Mouse (Mus musculus) MEL (cell line): Measurements from ENCODE around the gene Gm11084. TPM values are rescaled to one million over a fixed set of nuclear protein-coding genes. Genes with fewer than 3 reads are reported as not detected.

Experiments used
- DNase-seq: peaks from one replicate; pipeline ENCODE4 v3.0.0; 2011; ENCODE audit warnings: low read depth, low spot score
- H3K27ac ChIP-seq: 2 replicates; pipeline ENCODE4 v1.5.1; 2012; ENCODE audit warnings: low read depth, mild to moderate bottlenecking, control low read depth, low read length, moderate library complexity; ENCODE audit not compliant: control insufficient read depth
- H3K27me3 ChIP-seq, 2 experiments: fragments of 150-350 bp in 1 of 2; sonication (generic) in 1 of 2; 2 replicates each; pipeline ENCODE4 v1.6.1; 2012; ENCODE audit warnings: low read length in 2 of 2, mild to moderate bottlenecking in 2 of 2, improper control_type of control experiment in 1 of 2, moderate library complexity in 1 of 2; ENCODE audit not compliant: insufficient read depth in 2 of 2, control insufficient read depth in 1 of 2
- H3K36me3 ChIP-seq, 2 experiments: 2 replicates each; pipeline ENCODE4 v1.6.1; 2012 to 2014; ENCODE audit warnings: low read length in 2 of 2, improper control_type of control experiment in 1 of 2, inconsistent platforms in 1 of 2, mild to moderate bottlenecking in 1 of 2; ENCODE audit not compliant: insufficient read depth in 2 of 2, control insufficient read depth in 1 of 2
- H3K4me1 ChIP-seq, 2 experiments: fragments of 150-350 bp in 1 of 2; sonication (generic) in 1 of 2; 2 replicates each; pipeline ENCODE4 v1.6.1; 2012; ENCODE audit warnings: low read length in 2 of 2, improper control_type of control experiment in 1 of 2, mild to moderate bottlenecking in 1 of 2; ENCODE audit not compliant: insufficient read depth in 2 of 2, control insufficient read depth in 1 of 2
- H3K4me3 ChIP-seq, 2 experiments: fragments of 150-350 bp in 1 of 2; sonication (generic) in 1 of 2; 2 replicates each; pipeline ENCODE4 v1.5.1; 2012; ENCODE audit warnings: low read depth in 2 of 2, low read length in 2 of 2, mild to moderate bottlenecking in 2 of 2, moderate library complexity in 2 of 2, control low read depth in 1 of 2, improper control_type of control experiment in 1 of 2; ENCODE audit not compliant: control insufficient read depth in 1 of 2, insufficient read depth in 1 of 2
- H3K79me2 ChIP-seq: 2 replicates; pipeline ENCODE4 v1.6.1; 2012; ENCODE audit warnings: mild to moderate bottlenecking, low read length, moderate library complexity; ENCODE audit not compliant: control insufficient read depth, poor library complexity, insufficient read depth
- H3K9ac ChIP-seq: 2 replicates; pipeline ENCODE4 v1.6.1; 2012; ENCODE audit warnings: low read depth, mild to moderate bottlenecking, control low read depth, low read length, moderate library complexity; ENCODE audit not compliant: control insufficient read depth, poor library complexity, severe bottlenecking
- H3K9me3 ChIP-seq: fragments of 150-350 bp; sonication (generic); replicated peaks from 2 replicates; pipeline ENCODE4 v1.6.1; 2012; ENCODE audit warnings: mild to moderate bottlenecking, low read length, improper control_type of control experiment, moderate library complexity; ENCODE audit not compliant: insufficient read depth
- CHD1 ChIP-seq: IDR thresholded peaks from 2 replicates; pipeline ENCODE4 v1.6.1; 2012; ENCODE audit warnings: low read depth, mild to moderate bottlenecking, inconsistent platforms, low read length, improper control_type of control experiment
- ELF1 ChIP-seq: IDR thresholded peaks from 2 replicates; pipeline ENCODE4 v1.6.1; 2014; ENCODE audit warnings: low read depth, mild to moderate bottlenecking, inconsistent platforms, low read length, improper control_type of control experiment, moderate library complexity
- EP300 ChIP-seq, 2 experiments: IDR thresholded peaks; 2 replicates each; pipeline ENCODE4 v1.6.1; 2011; ENCODE audit warnings: improper control_type of control experiment in 2 of 2, low read length in 2 of 2, low read depth in 1 of 2, mild to moderate bottlenecking in 1 of 2
- GABPA ChIP-seq: IDR thresholded peaks from 2 replicates; pipeline ENCODE4 v1.6.1; 2012; ENCODE audit warnings: low read depth, mild to moderate bottlenecking, inconsistent platforms, low read length, improper control_type of control experiment, moderate library complexity
- MAX ChIP-seq: IDR thresholded peaks from 2 replicates; pipeline ENCODE4 v1.6.1; 2011; ENCODE audit warnings: low read length, improper control_type of control experiment
- MEF2A ChIP-seq: IDR thresholded peaks from 2 replicates; pipeline ENCODE4 v1.6.1; 2014; ENCODE audit warnings: low read depth, mild to moderate bottlenecking, inconsistent platforms, low read length, improper control_type of control experiment; ENCODE audit not compliant: poor library complexity, insufficient replicate concordance, severe bottlenecking; ENCODE audit errors: extremely low read depth
- POLR2A ChIP-seq, 2 experiments: IDR thresholded peaks; 2 replicates each; pipeline ENCODE4 v1.6.1; 2011 to 2012; ENCODE audit warnings: low read length in 2 of 2, mild to moderate bottlenecking in 2 of 2, control low read depth in 1 of 2, improper control_type of control experiment in 1 of 2, low read depth in 1 of 2, moderate library complexity in 1 of 2; ENCODE audit not compliant: control insufficient read depth in 1 of 2, insufficient read depth in 1 of 2, poor library complexity in 1 of 2
- POLR2AphosphoS5 ChIP-seq: IDR thresholded peaks from 2 replicates; pipeline ENCODE4 v1.6.1; 2012; ENCODE audit warnings: low read depth, borderline replicate concordance, mild to moderate bottlenecking, inconsistent platforms, low read length, moderate library complexity, mixed read lengths
- SIN3A ChIP-seq: IDR thresholded peaks from 2 replicates; pipeline ENCODE4 v1.6.1; 2012; ENCODE audit warnings: low read length, improper control_type of control experiment, inconsistent platforms
- TBP ChIP-seq: IDR thresholded peaks from 2 replicates; pipeline ENCODE4 v1.8.0; 2011; ENCODE audit warnings: low read depth, low read length, improper control_type of control experiment
- USF1 ChIP-seq: IDR thresholded peaks from 2 replicates; pipeline ENCODE4 v1.6.1; 2014; ENCODE audit warnings: low read depth, mild to moderate bottlenecking, inconsistent platforms, low read length, improper control_type of control experiment, moderate library complexity
- ZC3H11A ChIP-seq: IDR thresholded peaks from 2 replicates; pipeline ENCODE4 v1.6.1; 2012; ENCODE audit warnings: low read depth, mild to moderate bottlenecking, inconsistent platforms, low read length, improper control_type of control experiment
- ZNF384 ChIP-seq: IDR thresholded peaks from 2 replicates; pipeline ENCODE4 v1.6.1; 2012; ENCODE audit warnings: low read depth, mild to moderate bottlenecking, inconsistent platforms, low read length, improper control_type of control experiment
- polyA plus RNA-seq, 2 experiments: library from polyadenylated mRNA; stranded (reverse) in 1 of 2; unstranded in 1 of 2; fragments of >175 nt in 1 of 2; fragments of >200 nt in 1 of 2; gene quantifications; 2 replicates each; pipeline versions ENCODE4 v1.2.1 to v1.2.4; 2012; ENCODE audit warnings: low replicate concordance in 2 of 2, low read depth in 1 of 2; ENCODE audit not compliant: insufficient read length in 2 of 2, insufficient read depth in 1 of 2, missing spikeins in 1 of 2
- total RNA-seq: library from RNA; depleted of rRNA; stranded (reverse); fragments of 300-350 nt; gene quantifications from 2 replicates; pipeline ENCODE4 v1.2.3, GENCODE M21; 2012

The Gm11084 gene
- total and polyA plus RNA-seq, 3 experiments, result not detected

DNA sequence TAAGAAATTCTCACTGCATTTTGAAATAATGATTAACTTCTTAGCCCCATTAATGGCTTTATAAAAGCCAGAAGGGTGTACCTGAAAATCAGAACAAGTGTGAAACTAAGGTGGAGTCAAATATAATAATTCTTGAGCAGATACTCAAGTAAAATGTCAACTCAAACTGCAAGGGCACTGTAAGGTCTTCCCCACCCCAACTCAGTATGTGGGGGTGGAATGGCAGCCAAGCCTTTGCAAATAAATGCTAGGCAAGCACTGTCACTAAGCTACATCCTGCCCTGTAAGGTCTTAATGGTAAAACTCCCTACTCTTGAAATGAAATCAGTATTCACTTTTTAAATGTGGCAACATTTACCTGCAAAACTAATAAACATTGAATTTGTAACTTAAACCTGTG, 10.5 kb downstream of the Gm11084 start:
- Histone ChIP-seq H3K4me3 (no peak overlapping the region), H3K36me3 (peaks cover 9 to 25% of the 10 kb centered on the region in 2 experiments), H3K9me3 (no peaks in the 10 kb centered on the region)
- TF ChIP-seq GABPA (no peak), CHD1 (no peak), MEF2A (no peak), USF1 (no peak), ZC3H11A (no peak), POLR2A (IDR thresholded peaks at IDR 0.05; ENCODE audit: control insufficient read depth in 1 of 2, insufficient read depth in 1 of 2, low read depth in 1 of 2, low read length in 2 of 2, poor library complexity in 1 of 2) (no peak), EP300 (IDR thresholded peaks at IDR 0.05; ENCODE audit: low read depth in 1 of 2, low read length in 2 of 2) (no peak)
- TF ChIP-seq, all 39 proteins: peak for 0
- Histone ChIP-seq H3K27ac (no peak overlapping the region), H3K4me1 (peaks cover 5 to 8% of the 10 kb centered on the region in 2 experiments; a peak in 3 of 4 replicates), H3K9ac (no peak overlapping the region), H3K79me2 (peaks cover 66% of the 10 kb centered on the region), H3K27me3 (no peaks in the 10 kb centered on the region)
- DNase-seq, result no peak

GRCm38 (mm10) chr2:72970831-72971230, 15.7 kb downstream of the Gm11084 start:
- no peak overlapping the region for H3K27ac ChIP-seq
- no peaks in the 10 kb centered on the region for H3K27me3 ChIP-seq
- no peak overlapping the region for H3K9ac ChIP-seq
- H3K4me1 ChIP-seq, result peaks cover 2 to 6% of the 10 kb centered on the region in 2 experiments; a peak in 2 of 4 replicates
- H3K36me3 ChIP-seq, result peaks cover 24 to 30% of the 10 kb centered on the region in 2 experiments
- TF ChIP-seq MAX, result no peak
- TF ChIP-seq POLR2A (IDR thresholded peaks at IDR 0.05; ENCODE audit: control insufficient read depth in 1 of 2, insufficient read depth in 1 of 2, low read depth in 1 of 2, low read length in 2 of 2, poor library complexity in 1 of 2), result no peak
- TF ChIP-seq POLR2AphosphoS5, result no peak
- no peak for TF ChIP-seq EP300 (IDR thresholded peaks at IDR 0.05; ENCODE audit: low read depth in 1 of 2, low read length in 2 of 2)
- no peak for TF ChIP-seq ZNF384
- no peak for TF ChIP-seq ELF1
- no peak for TF ChIP-seq TBP
- TF ChIP-seq ZC3H11A, result no peak
- TF ChIP-seq SIN3A, result no peak
- no peak overlapping the region for H3K4me3 ChIP-seq
- H3K9me3 ChIP-seq, result no peaks in the 10 kb centered on the region
- no peak for DNase-seq
- H3K79me2 ChIP-seq, result peaks cover 63% of the 10 kb centered on the region

GRCm38 (mm10) chr2:72970302-72970701, 16.2 kb downstream of the Gm11084 start:
- Histone ChIP-seq H3K9me3 (no peaks in the 10 kb centered on the region), H3K4me1 (peaks cover 0 to 5% of the 10 kb centered on the region in 2 experiments; a peak in 2 of 4 replicates), H3K4me3 (no peak overlapping the region), H3K9ac (no peak overlapping the region), H3K36me3 (peaks cover 22 to 30% of the 10 kb centered on the region in 2 experiments), H3K27ac (no peak overlapping the region), H3K79me2 (peaks cover 63% of the 10 kb centered on the region), H3K27me3 (no peaks in the 10 kb centered on the region)
- TF ChIP-seq MAX, result no peak
- no peak for DNase-seq
